Mouse (Mus musculus) adrenal gland (tissue): ENCODE results near the gene Bicc1.

Experiments used
- intact Hi-C: fragments of 180-260 bp; cut with DNase I; formaldehyde crosslinking; loops from one replicate; pipeline ENCODE4 v1.15.1; 2025

Bicc1 gene

DNA sequence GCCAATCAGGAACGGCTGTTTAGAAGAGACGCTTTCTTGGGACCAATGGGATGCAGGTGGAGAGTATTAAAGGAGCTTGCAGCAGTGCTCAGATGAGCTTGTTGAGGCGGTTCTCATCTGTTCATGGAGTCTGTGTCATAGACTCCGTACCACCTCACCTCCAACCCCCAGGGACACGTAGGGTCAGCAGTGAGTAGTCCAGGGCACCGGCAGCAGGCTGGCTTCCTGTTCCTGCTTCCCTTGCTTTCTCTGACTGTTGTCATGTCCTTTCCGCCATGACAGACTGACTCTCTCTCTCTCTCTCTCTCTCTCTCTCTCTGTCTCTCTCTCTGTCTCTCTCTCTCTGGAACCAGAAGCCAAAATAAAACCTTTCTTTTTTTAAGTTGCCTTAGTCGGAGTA, 263.6 kb downstream of the Bicc1 start:
- intact Hi-C loops, result no loop called here

- intact Hi-C loops, result no loop called here
Observed at GRCm38 (mm10) chr10:70878046-70878445, 281.5 kb downstream of the Bicc1 start.

GRCm38 (mm10) chr10:70877631-70878030, 281.9 kb downstream of the Bicc1 start:
- intact Hi-C loops, result no loop called here

GRCm38 (mm10) chr10:70876522-70876921, 283.0 kb downstream of the Bicc1 start:
- intact Hi-C loops, result no loop called here

- intact Hi-C loops, result no loop called here
Observed at GRCm38 (mm10) chr10:70876119-70876518, 283.4 kb downstream of the Bicc1 start.

DNA sequence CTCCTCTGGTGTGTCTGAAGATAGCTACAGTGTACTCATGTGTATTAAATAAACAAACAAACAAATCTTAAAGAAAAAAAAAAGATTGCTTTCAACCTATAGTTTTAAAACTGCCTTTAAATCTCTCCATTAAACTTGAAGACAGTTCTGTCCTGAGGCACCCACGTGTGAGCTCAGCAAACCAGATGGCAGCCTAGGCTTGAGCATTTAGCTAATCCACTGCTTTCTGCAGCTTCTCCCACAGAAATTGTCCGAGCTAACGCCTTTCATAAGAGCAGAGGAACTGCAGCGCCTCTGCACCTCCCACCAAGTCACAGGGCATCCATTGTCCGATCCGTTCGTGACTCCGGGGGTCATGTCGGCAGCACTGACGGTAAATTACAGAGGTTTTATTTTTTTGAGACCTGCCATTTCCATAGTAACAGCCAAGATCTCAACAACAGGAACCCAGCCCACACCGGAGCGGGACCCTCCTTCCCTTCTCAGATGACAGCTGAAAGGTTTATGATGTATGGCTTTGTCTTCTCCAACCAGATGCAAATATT, 284.4 kb downstream of the Bicc1 start:
- intact Hi-C loops, result no loop called here
